Mouse (Mus musculus): Measurements from ENCODE around the gene Cyp8b1.

GRCm38 (mm10) chr9:121864837-121865236 is 51.3 kb downstream of the Cyp8b1 start:
- TF ChIP-seq E2F4 (IDR thresholded peaks at IDR 0.05; ENCODE audit: insufficient read depth): no peak
- TF ChIP-seq MAX (IDR thresholded peaks at IDR 0.05; ENCODE audit: low read depth): no peak
- no peak for TF ChIP-seq POLR2A (IDR thresholded peaks at IDR 0.05; ENCODE audit: insufficient read length, low read depth)
